Mouse (Mus musculus): ENCODE measurements around the gene Vmn1r87. TPM values are rescaled to one million over a fixed set of nuclear protein-coding genes. Genes with fewer than 3 reads are reported as not detected.
"Not testable (repeated sequence)": the region's sequence is repeated elsewhere in the genome, so short reads cannot be mapped to it uniquely, and the experiment has no call there.

The Vmn1r87 gene
- not detected for total RNA-seq (2021)

- DNase-seq (ENCODE audit: extremely low spot score in 1 of 2, low spot score in 2 of 2), result no peak
- intact Hi-C loops (cut with DNase I), result no loop called here
Measured at GRCm38 (mm10) chr7:13140057-13140456, at the start of gene Vmn1r87. TSS of gene Vmn1r87 (minus strand) at chr7:13140157.

DNA sequence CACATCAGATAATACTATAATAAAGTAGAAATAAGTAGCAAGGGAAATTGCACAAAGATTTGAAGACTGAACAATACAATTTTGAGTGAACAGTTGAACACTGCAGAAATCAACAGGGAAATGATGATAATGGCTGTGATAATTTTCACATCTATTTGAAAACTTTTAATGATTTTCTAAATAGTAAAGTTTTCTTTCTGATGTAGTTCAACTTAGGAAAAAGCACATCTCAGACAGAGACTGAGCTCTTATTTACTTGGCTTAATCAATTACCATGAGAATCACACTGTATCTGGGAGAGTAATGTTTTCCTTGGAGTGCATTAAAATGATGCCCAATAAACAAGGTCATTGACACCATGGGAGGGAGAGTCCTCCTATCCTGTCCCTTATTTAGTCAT is 19.3 kb upstream of the Vmn1r87 start, which contains the start of gene Vmn1r88:
Gene Vmn1r88, plus strand, starts transcription at position 301 of the 400 bp plus-strand sequence.
- intact Hi-C loops (cut with DNase I), result no loop called here
- DNase-seq (ENCODE audit: extremely low spot score in 1 of 2, low spot score in 2 of 2), result no peak

DNA sequence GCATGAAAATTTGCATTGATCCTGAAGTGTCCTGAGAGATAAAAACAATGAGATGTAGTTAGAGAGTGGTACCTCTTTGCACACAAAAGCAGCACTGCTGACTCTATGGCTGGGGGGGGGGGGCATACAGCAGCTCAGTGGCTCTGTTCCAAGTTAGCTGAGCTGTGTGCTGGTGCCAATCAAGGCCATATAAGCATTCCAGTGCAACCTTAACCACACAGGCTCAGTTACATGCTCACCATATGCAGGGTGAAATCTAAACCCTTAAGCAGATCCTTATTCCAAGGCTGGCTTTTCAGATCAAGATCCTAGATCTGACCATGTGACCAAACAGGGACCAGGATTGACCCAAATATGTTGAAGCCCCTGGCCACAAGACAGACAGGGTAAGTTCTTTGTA is 2.6 kb downstream of the Vmn1r87 start:
- intact Hi-C loops (cut with DNase I), result no loop called here
- no peak for DNase-seq (ENCODE audit: extremely low spot score in 1 of 2, low spot score in 2 of 2)

GRCm38 (mm10) chr7:13131856-13132255 is 8.1 kb downstream of the Vmn1r87 start:
- no peak for DNase-seq (ENCODE audit: extremely low spot score in 1 of 2, low spot score in 2 of 2)
- intact Hi-C loops (cut with DNase I), result no loop called here

DNA sequence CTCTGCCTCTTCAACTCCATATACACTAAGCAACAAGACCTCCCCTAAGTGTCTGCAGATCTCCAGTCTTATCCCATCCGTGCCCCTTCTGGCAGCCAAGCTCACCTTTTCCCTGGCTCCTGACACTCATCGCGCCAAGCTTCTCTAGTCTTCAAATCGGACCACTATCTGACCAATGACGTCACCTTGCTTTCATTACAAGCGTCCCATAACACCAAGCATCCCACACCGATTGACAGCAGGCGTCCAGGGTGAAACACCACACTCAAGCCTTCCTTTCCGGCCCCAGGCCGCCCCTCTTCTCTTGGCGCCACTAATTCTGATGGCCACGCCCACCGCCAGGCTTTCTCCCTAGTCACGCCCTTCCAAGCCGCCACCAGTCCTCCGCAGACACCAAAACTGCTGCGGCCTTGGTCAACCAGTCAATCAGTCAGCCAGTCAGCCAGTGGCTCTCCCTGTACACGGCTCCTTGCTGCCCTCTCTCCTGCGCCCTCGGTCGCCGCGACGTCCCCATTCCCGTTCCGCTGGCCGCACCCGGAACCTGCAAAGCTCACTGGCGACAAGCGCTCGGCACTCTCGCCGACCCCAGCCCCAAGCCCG is 16.3 kb downstream of the Vmn1r87 start:
- intact Hi-C loops (cut with DNase I), result not testable (repeated sequence)
- peak in 1 of 2 experiments; percentile 0 for DNase-seq (ENCODE audit: extremely low spot score in 1 of 2, low spot score in 2 of 2)

DNA sequence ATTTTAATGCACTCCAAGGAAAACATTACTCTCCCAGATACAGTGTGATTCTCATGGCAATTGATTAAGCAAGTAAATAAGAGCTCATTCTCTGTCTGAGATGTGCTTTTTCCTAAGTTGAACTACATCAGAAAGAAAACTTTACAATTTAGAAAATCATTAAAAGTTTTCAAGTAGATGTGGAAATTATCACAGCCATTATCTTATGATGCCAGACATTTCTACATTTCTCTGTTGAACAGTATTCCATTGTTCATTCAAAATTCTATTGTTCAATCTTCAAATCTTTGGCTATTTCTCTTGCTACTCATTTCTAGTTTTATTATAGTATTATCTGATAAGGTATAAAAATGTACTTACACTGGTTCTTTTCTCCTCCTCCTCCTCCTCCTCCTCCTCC is 20.1 kb downstream of the Vmn1r87 start, which contains the start of gene Vmn1r86:
Gene Vmn1r86, minus strand, starts transcription at position 101 of the 400 bp plus-strand sequence.
- intact Hi-C loops (cut with DNase I), result no loop called here

DNA sequence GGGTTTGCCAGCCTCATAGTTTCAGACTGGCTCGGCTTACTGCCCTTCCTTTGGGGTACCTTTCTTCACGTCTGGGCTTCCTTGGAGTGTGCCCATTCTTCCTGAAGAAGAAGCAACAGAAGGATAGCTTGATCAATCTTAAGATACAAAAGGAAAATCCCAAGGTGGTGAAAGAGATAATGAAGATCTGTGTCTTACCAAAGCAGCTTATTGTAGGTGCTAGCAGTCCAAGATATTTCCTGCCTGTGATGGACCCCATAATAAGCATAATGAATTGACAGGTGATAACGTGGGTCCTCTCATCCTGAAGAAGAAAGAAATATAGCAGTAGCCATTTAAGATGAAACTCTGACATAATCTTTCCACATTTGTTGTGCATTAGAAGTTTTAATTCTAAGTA is 44.9 kb downstream of the Vmn1r87 start, which contains the start of gene Vmn1r85:
Gene Vmn1r85, minus strand, starts transcription at position 101 of the 400 bp plus-strand sequence.
- DNase-seq (ENCODE audit: extremely low spot score in 1 of 2, low spot score in 2 of 2), result no peak
- intact Hi-C loops (cut with DNase I), result no loop called here

More for the DNA sequence above, 20.1 kb downstream of the Vmn1r87 start, which contains the start of gene Vmn1r86:
- DNase-seq (ENCODE audit: extremely low spot score in 1 of 2, low spot score in 2 of 2), result no peak

Other genes starting within 250 kb of the Vmn1r87 start
- 10 to 100 TPM; 11.2 to 12.3 TPM for gene Zscan22, start 242.3 kb downstream of the Vmn1r87 start, total RNA-seq (2021)
- 100 to 1,000 TPM; 507 to 513 TPM for gene Rps5, start 217.9 kb downstream of the Vmn1r87 start, total RNA-seq (2021)
- 1 to 10 TPM; 1.3 to 1.6 TPM for gene Rnf225, start 212.7 kb downstream of the Vmn1r87 start, total RNA-seq (2021)
- gene Zfp324, start 174.3 kb downstream of the Vmn1r87 start, total RNA-seq (2021), result 10 to 100 TPM; 15.3 to 16.7 TPM
- 1 to 10 TPM; 6.5 to 8.0 TPM for gene Zfp446, start 162.3 kb downstream of the Vmn1r87 start, total RNA-seq (2021)
- under 1 TPM in 1 of 2 experiments, not detected in 1; 0.20 TPM for gene Slc27a5, start 142.0 kb downstream of the Vmn1r87 start, total RNA-seq (2021)
- gene Trim28, start 141.0 kb downstream of the Vmn1r87 start, total RNA-seq (2021), result 100 to 1,000 TPM; 252 to 265 TPM
- gene Zbtb45, start 130.1 kb downstream of the Vmn1r87 start, total RNA-seq (2021), result 10 to 100 TPM; 31.3 to 32.1 TPM
- 100 to 1,000 TPM; 133 to 134 TPM for gene Chmp2a, start 105.3 kb downstream of the Vmn1r87 start, total RNA-seq (2021)
- gene Ube2m, start 101.9 kb downstream of the Vmn1r87 start, total RNA-seq (2021), result 100 to 1,000 TPM; 221 to 229 TPM
- 10 to 100 TPM; 15.2 to 15.9 TPM for gene Mzf1, start 85.4 kb downstream of the Vmn1r87 start, total RNA-seq (2021)
- gene Vmn1r85, start 45.0 kb downstream of the Vmn1r87 start, total RNA-seq (2021), result under 1 TPM in 1 of 2 experiments, not detected in 1; 0.06 TPM
- not detected for gene Vmn1r86, start 20.2 kb downstream of the Vmn1r87 start, total RNA-seq (2021)
- gene Vmn1r88, start 19.4 kb upstream of the Vmn1r87 start, total RNA-seq (2021), result under 1 TPM; 0.17 to 0.20 TPM
- gene Vmn1r89, start 72.9 kb upstream of the Vmn1r87 start, total RNA-seq (2021), result not detected
- 10 to 100 TPM; 12.9 to 15.4 TPM for gene Lig1, start 137.1 kb upstream of the Vmn1r87 start, total RNA-seq (2021)
- gene Zswim9, start 138.6 kb upstream of the Vmn1r87 start, total RNA-seq (2021), result 10 to 100 TPM; 12.4 to 13.0 TPM
- under 1 TPM; 0.26 to 0.34 TPM for gene Pla2g4c, start 184.5 kb upstream of the Vmn1r87 start, total RNA-seq (2021)

Measured in left cerebral cortex, postnatal 10 days (tissue).